Mouse (Mus musculus): ENCODE results near the gene Rps11.
"Not testable (repeated sequence)": the region's sequence is repeated elsewhere in the genome, so short reads cannot be mapped to it uniquely, and the experiment has no call there.

Gene Rps11

DNA sequence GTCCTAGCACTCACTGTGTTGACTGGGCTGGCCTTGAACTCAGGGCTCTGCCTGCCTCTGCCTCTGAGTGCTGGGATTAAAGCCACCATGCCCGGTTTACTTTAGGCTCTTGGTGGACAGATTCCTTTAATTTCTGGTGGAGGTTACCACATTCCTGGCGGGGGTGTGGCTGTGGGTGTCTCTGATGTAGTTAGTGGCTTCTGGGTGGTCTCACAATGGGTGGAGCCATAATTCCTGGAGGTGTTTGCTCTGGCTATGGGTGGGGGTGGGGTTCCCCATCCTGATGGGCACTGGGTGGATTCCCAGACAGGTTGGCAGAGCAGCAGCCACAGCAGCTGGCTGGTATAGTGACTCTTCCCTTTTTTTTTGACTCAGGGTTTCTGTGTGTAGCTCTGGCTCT, 12.3 kb downstream of the Rps11 start:
- DNase-seq (ENCODE audit: extremely low read depth, low read depth) = no peak

DNA sequence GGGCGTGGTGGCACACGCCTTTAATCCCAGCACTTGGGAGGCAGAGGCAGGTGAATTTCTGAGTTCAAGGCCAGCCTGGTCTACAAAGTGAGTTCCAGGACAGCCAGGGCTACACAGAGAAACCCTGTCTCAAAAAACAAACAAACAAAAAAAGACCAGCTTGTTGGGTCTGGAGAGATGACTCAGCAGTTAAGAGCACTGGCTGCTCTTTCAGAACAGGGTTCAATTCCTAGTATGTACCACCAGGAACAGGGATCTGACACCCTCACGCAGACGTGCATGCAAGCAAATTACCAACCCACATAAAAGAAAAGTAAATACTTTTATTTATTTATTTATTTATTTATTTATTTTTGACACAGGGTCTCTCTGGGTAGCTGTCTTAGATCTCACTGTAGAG, 14.2 kb downstream of the Rps11 start:
- not testable (repeated sequence) for DNase-seq (ENCODE audit: extremely low read depth, low read depth)

DNA sequence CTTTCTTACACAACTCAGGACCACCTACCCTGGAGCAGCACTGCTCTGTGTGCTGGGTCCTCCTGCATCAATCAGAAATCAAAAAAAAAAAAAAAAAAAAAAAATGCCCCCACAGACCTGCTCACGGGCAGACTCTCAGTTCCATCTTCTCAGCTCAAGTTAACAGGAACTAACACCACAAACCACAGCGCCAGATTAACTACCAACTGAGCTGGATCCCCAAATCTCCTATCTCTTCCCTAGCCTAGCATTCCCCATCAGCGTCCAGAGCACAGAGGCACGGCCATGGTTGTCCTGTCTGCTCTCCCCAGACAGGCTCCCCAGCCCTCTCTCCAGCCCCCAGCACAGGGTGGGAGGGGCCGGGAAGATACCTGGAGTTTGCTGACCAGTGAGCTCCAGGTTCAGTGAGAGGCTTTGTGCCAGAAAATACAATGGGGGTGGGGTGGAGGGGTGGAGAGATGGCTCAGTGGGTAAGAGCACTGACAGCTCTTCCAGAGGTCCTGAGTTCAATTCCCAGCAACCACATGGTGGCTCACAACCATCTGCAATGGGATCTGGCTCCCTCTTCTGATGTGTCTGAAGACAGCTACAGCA, 17.1 kb downstream of the Rps11 start:
- DNase-seq (ENCODE audit: extremely low read depth, low read depth) = no peak

DNA sequence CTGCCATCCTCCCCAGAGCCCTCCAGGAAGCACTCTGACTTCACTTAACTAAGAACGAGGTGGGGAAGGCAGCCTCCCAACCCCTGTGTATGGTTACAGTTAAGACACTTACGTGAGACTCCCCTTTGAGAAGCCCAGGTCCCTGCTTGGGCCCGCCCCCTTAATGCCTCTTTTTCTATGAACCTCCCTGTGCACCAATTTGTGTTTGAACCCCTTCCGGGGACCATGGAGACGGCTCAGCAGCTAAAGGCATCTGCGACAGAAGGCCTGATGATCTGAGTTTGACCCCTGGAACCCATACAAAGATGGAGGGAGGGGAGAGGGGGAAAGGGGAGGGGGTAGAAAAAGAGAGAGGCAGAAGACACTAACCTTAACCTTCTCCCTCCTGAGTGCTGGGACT, 17.8 kb downstream of the Rps11 start:
- no peak for DNase-seq (ENCODE audit: extremely low read depth, low read depth)

DNA sequence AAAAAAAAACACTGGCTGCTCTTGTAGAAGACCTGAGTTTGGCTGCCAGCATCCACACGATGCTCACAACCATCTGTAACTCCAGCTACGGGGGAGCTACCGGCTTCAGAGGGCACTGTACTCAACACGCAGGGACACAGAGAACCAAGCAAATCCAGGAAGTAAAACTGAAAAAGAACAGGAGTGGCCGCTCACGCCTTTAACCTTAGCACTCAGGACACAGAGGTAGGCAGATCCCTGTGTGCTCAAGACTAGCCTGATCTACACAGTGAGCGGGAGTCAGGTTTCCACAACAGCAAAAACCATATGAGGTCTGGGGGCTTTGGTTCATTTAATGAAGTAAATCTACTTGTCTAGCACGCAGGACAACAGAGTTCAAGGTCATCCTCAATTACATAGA, 18.7 kb downstream of the Rps11 start:
- no peak for DNase-seq (ENCODE audit: extremely low read depth, low read depth)

DNA sequence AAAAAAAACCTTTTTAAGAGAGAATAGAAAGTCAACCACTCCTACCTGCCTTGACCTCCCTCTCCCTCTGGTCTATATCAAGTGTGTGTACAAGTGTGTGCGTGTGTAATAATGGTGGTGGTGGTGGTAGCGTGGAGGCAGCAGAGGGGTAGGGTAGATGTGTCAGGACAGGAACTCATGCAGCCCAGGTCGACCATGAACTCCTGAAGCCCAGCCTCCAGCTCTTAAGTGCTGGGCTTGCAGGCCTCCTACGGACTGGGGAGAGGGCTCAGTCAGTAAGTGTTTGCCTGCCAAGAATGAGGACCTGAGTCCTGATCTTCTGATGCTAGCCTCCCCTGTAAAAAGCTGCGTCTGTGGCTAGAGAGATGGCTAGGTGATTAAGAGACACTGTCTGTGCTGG, 19.3 kb downstream of the Rps11 start:
- DNase-seq (ENCODE audit: extremely low read depth, low read depth) = no peak

DNA sequence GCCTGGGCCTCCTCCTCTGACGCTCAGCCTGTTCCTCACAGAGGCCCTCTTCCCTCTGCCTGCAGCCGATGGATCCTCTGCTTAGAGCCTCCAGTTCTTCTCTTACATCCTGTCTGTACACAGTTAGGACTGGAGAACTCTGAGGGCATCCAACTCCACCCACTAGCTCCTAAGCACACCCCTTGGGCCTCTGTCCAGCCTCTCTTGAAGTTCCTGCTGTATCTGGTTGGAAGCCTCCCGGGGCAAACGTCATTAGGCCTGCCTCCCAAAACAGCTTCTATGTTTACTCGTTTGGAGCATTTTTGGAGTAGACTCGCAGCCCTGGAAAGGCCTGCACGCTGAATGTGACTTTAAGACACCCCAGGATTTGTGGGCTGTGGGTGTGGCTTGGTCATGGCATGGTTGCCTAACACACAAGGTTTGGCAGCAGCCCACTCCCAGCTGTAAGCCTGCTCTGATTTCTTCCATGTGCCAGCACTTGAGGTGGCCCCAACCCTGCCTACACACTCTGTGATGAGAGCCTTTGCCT, 20.5 kb downstream of the Rps11 start, which contains the start of gene Fcgrt:
Gene Fcgrt (minus strand): TSS at position 200 of the 529 bp plus-strand sequence.
- no peak for DNase-seq (ENCODE audit: extremely low read depth, low read depth)

DNA sequence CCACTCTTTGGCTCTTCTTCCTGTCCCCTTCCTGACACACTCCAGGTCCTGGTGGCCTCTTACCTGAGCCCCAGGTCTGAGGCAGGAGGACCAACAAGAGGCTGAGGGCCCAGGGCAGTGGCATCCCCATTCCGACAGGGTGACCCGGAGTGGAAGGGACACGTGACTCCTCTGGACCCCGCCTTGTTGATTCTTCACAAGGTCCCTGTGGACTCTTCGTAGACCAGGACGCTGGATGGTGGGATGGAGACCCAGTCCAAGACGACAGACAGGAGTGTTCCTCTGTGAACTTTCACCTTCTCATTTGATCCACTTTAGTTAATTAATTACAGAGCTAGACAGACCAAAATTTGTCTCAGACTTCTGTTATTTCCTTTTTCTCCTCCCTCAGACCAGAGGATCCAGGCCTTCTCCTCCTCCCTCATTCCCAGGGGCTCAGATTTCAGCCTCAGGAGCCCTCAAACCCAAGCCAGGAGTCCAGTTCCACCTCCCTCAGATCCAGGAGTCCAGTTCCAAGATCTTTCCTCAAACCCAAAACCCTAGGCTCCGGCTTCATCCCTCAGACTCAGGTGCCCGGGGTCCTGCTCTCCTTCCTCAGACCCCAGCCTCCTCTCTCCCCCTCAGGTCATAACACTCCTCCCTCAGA, 21.2 kb downstream of the Rps11 start:
- no peak for DNase-seq (ENCODE audit: extremely low read depth, low read depth)

DNA sequence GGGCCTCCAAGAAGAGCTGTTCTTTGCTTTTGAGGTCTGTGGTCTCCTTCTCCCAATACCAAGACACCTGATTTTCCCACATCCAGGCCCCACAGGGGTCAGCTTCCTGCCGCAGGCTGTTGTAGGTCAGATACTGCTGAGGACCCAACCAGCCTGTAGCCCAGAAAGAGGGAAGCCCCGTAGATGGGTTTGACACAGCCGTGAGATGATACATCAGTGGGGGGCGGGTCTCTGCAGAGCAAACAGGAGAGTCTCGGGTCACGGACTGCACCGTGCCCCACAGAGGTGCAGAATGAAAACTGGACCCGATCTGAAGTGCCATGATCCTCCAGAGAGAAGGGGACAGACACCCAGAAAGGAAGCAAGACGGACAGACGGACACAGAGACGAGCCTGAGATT, 21.8 kb downstream of the Rps11 start:
- no peak for DNase-seq (ENCODE audit: extremely low read depth, low read depth)

DNA sequence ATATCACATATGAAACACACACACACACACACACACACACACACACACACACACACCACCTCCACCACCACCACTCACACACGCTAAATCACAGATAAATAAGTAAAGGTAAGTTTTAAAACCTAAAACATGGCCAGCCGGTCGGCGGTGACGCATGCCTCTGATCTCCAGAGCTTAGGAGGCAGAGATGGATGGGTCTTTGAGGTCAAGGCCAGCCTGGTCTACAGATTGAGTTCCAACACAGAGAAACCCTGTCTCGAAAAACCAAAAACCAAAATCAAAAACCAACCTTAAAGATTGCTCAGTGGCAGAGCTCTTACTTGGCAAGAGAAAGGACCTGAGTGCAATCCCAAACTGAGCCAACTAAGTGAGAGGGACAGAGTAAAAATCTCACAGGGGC, 24.2 kb downstream of the Rps11 start:
- no peak for DNase-seq (ENCODE audit: extremely low read depth, low read depth)

DNA sequence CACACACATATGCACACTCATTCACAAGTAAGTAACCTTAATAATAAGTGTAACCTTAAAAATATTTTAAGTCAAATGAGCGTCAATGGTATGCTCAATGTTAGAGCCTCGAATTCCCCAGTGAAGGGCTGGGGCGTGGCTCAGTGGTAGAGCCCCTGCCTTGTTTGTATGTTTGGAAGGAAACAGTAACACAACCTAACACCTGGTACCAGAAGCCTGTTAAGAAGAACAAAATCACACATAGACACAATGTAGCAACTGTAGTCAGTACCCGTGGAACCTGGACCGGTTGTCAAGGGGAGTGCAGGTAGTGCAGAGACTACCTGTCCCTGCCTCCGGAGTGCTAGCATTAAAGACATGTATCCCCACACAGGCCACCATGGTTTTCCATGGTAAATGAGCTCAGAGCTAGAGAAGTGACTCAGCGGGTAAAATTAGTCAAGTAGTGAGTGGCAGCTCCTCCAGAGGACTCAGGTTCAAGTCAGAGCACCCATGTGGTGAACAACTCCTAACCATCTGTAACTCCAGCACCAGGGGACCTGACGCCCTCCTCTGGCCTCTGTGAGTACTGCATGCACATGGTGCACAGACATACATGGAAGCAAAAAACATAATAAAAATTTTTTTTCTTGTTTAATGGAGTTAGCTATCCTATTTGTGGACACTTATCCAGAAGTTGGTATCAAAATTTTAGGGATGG, 25.5 kb downstream of the Rps11 start:
- DNase-seq (ENCODE audit: extremely low read depth, low read depth) = no peak

DNA sequence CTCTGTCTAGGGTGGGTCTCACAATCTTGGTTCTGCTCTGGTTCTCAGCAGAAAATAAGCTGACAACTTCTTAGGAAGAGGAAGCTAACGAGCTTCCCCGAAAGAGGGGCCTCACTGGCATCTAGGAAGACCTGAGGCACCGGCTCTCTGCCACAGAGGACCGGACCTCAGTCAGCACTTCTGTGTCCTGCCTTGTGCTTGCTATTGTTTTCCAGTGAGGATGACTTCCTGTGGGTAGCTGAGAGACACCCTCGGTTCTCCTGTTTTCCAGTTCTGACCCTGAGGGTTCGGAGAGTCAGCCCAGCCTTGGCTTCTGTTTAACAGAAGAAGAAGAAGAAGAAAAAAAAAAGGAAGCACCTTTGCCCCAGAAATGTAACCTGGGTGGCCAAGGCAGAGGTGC, 26.8 kb downstream of the Rps11 start:
- DNase-seq (ENCODE audit: extremely low read depth, low read depth) = no peak

DNA sequence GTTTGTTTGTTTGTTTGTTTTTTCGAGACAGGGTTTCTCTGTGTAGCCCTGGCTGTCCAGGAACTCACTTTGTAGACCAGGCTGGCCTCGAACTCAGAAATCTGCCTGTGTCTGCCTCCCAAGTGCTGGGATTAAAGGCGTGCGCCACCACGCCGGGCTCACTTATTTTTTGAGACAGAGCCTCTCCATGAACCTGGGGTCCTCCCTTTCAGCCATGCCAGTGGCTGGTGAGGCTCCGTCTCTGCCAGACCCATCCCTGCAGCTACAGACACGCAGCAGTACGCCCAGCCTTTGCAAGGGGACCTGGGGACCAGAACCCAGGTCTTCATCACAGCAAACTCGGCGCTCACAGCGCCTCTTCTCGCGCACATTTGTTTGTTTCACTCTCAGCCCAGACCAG, 28.3 kb downstream of the Rps11 start:
- not testable (repeated sequence) for DNase-seq (ENCODE audit: extremely low read depth, low read depth)

DNA sequence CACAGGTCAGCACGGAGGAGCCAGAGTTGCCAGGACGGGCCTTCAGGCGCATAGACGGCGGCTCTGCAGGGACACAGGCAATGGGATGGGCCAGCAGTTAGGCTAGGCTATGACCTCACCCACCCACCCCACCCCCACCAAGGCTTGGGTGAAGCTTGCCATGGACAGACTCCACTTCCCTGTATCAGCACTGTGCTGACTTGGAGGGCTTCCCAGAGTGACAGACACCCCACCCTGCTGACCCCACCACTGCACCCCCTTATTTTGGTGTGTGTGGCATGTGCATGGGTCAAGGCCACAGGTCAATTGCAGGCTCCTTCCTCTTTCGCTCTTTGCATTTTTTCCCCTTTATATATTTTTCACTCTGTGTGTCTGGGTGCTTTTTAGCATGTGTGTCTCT, 28.9 kb downstream of the Rps11 start:
- DNase-seq (ENCODE audit: extremely low read depth, low read depth) = no peak

DNA sequence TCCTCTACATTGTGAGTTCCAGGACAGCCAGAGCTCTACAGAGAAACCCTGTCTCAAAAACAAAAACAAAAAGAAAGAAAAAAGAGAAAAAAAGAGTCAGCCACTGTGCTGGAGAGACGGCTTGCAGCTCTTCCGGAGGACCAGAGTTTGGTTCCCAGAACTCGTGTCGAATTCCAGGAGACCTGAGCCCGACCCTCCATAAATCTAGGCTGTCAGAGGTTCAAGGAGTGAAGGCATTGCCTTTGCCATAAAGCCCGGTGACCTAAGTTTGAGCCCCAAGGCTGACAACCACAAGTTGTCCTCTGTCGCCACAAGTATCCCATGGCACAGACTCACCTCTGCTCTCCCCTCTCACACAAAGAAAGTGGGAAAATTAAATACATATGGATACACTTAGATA, 30.1 kb downstream of the Rps11 start:
- no peak for DNase-seq (ENCODE audit: extremely low read depth, low read depth)

DNA sequence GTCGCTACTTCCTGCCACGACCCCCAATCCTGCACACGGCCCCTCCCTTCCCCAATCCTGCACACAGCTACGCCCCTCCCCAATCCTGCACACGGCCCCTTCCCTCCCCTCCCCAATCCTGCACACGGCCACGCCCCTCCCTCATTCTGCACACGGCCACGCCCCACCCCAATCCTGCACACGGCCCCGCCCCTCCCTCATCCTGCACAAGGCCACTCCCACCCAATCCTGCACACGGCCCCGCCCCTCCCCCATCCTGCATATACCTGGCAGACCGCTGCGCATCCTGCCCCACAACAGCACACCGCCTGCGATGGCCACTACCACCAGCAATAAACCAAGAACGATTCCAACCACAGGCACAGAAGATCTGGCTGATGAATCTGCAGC, 30.7 kb downstream of the Rps11 start:
- DNase-seq (ENCODE audit: extremely low read depth, low read depth) = no peak

DNA sequence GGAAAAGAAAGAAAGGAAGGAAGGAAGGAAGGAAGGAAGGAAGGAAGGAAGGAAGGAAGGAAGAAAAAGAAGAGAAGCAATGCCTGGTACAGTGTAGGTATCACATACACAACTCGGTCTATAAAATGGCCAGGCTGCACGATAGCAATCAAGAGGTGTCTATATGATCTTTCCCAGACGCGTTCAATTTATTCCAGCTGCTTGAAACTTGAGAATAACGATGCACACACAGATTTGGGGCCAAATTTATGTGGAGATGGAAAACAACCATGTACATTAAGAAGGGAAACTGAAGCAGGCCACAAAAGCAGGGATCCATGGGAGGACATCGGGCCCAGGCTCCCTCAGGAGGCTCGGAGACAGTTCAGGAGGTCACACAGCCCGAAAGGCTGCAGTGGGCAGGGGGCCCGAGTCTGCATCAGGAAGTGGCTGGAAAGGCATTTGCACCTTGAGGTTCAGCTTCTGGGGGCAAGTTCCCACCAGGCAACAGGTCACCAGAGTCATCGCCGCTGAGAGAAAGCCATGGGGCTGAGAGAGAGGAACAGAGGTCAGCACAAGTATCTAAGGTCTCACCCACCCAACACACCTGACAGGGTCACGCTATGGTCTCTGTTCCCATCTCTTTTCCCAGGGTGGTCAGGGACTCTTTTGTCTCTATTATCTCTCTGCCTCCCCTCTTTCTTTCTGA, 31.3 kb downstream of the Rps11 start:
- DNase-seq (ENCODE audit: extremely low read depth, low read depth) = no peak

DNA sequence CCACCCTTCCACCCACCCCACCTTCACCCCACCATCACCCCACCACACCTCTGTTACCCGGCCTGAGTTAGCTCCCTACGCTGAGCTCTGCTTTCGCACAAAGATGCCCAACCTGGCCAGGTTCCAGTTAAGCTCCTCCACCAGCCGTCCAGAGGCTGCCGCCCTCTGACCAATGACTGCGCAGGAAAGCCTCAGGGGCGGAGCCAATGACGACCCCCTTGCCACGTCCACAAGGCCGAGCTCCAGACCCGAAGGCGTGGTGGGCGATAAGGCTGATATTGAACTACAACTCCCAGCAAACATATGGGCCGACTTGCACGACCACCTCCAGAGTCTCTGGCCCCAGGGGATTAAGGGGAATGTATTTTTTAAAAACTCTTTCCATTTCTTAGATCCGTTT, 32.2 kb downstream of the Rps11 start, which contains the start of gene Rcn3:
Gene Rcn3 (minus strand): TSS at position 174 of the 400 bp plus-strand sequence.
- peak; percentile 89 for DNase-seq (ENCODE audit: extremely low read depth, low read depth)

DNA sequence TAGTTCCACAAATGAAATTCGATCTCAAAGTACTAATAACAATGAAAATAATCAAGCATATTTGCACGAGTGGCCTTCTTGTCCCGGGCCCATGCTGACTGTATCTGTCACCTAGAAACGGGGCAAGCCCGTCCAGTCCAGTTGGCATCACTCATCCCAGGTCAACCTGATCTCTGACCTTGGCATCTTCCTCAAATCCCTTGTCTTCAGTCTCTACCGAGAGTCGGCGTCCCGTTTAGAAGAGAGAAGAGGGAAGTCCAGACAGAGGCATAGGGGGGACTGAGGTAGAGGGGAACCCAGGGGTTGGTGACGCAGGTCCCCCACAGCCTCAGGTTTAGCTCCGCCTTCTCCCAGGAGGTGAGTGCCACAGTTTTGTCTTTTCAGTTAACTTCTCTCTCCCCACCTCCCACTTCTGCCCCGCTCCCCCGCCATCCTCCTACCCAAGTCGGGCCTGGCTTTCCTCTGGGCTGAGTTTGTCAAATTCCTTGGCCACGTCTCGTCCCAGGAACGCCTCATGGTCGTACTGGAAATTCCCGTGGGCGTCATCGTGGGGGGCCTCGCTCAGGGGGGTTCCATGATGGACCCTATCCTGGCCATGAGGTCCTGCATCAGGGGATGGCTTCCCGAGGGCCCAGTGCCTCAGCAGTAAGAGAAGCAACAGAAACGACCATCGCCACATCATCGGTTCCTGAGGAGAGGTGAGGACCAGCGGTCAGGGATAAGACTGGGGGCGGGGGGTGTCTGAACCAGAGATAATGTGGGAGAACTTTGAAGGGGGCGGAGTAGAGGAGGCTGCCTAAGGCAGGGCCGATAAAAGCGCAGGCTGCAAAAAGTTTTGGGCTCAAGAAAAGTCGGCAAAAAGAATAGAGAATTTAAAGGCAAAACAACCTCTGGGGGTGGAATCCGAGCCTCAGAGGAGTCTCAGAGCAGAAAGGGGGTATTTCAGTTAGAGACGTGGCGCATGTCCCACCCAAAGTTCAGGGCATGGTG, 32.9 kb downstream of the Rps11 start:
- DNase-seq (ENCODE audit: extremely low read depth, low read depth) = peak; percentile 42

DNA sequence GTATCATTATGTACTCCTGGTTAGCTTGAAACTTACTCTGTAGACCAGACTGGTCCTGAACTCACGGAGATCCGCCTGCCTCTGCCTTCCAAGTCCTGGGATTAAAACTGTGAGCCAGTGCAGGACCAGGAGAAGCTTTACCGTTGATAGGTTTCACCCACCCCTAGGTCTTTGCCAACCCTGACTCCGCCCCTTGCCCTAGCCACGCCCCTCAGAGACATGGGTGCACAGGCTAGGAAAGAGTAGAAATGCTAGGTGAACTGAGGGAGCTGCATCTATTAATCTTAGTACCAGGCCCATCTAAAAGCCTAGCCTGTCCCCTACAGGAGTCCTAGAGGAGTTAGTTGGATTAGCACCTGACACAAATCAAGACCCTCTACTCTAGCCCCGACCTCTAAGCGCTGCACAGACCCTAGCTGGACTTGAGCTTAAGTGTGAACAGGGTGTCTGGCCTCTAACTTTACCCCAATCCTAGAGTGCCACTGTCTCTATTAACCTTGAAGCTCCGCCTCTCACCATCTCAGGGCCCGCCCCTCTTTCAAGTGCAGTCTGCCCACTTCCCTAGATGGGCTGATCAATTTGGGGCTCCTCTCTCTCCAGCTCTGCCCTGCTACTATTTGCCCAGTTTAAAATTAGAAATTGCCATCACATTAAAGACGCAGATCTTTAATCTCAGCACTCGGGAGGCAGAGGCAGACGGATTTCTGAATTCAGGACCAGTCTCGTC, 33.8 kb downstream of the Rps11 start:
- peak; percentile 44 for DNase-seq (ENCODE audit: extremely low read depth, low read depth)

All from MEL-GATA-1-ER (cell line).